Mouse (Mus musculus): ENCODE measurements at regions not wholly inside any gene's neighbourhood (a gene's known extent, or its start where the extent isn't known, plus 50 kb on each side); places are given as distances from the start of the nearest gene placed in this dataset.
A peak's percentile ranks its signal among the peaks of the same experiment; 100 is the strongest.

GRCm38 (mm10) chr8:103983860-103984594 lies 117.4 kb upstream of the Cdh5 start:
- no peak for DNase-seq

GRCm38 (mm10) chr8:103985640-103986039 lies 115.8 kb upstream of the Cdh5 start:
- no peak for DNase-seq

- no peak for DNase-seq
These were observed 107.5 kb upstream of the Cdh5 start for GRCm38 (mm10) chr8:103993897-103994296.

GRCm38 (mm10) chr8:103998143-103998542 lies 103.3 kb upstream of the Cdh5 start:
- no peak for DNase-seq

GRCm38 (mm10) chr8:104007209-104007608 lies 94.2 kb upstream of the Cdh5 start:
- no peak for DNase-seq

GRCm38 (mm10) chr8:104008756-104009155 lies 92.7 kb upstream of the Cdh5 start:
- DNase-seq, result no peak

GRCm38 (mm10) chr8:104009306-104009705 lies 92.1 kb upstream of the Cdh5 start:
- DNase-seq, result no peak

GRCm38 (mm10) chr8:104022231-104022630 lies 79.2 kb upstream of the Cdh5 start:
- no peak for DNase-seq

GRCm38 (mm10) chr8:104022691-104023509 lies 78.5 kb upstream of the Cdh5 start:
- DNase-seq, result peak; percentile 56

GRCm38 (mm10) chr8:104027161-104027821 lies 74.1 kb upstream of the Cdh5 start:
- DNase-seq, result peak; percentile 44

GRCm38 (mm10) chr8:104028626-104029025 lies 72.8 kb upstream of the Cdh5 start:
- peak; percentile 85 for DNase-seq

- no peak for DNase-seq
These were observed 69.2 kb upstream of the Cdh5 start for GRCm38 (mm10) chr8:104032179-104032578.

GRCm38 (mm10) chr8:104033148-104033547 lies 68.3 kb upstream of the Cdh5 start:
- DNase-seq, result no peak

- no peak for DNase-seq
These were observed 67.1 kb upstream of the Cdh5 start for GRCm38 (mm10) chr8:104034286-104034685.

GRCm38 (mm10) chr8:104036580-104037477 lies 64.6 kb upstream of the Cdh5 start:
- no peak for DNase-seq

- peak; percentile 57 for DNase-seq
These were observed 63.8 kb upstream of the Cdh5 start for GRCm38 (mm10) chr8:104037611-104038010.

- DNase-seq, result no peak
These were observed 61.9 kb upstream of the Cdh5 start for GRCm38 (mm10) chr8:104039526-104039925.

- no peak for DNase-seq
These were observed 59.9 kb upstream of the Cdh5 start for GRCm38 (mm10) chr8:104041522-104041921.

GRCm38 (mm10) chr8:104042434-104042833 lies 59.0 kb upstream of the Cdh5 start:
- DNase-seq, result no peak

- DNase-seq, result peak; percentile 82
These were observed 53.4 kb upstream of the Cdh5 start for GRCm38 (mm10) chr8:104048037-104048436.

GRCm38 (mm10) chr8:104049181-104049580 lies 52.2 kb upstream of the Cdh5 start:
- peak; percentile 68 for DNase-seq
